Mouse (Mus musculus) skeletal muscle tissue, postnatal 0 days (tissue): ENCODE results near the gene Gm11273. TPM values are rescaled to one million over a fixed set of nuclear protein-coding genes. Genes with fewer than 3 reads are reported as not detected.

Source experiments
- polyA plus RNA-seq: library from polyadenylated mRNA; unstranded; fragments of >200 nt; fragmentation: Nextera tagmentation; extraction: Ambion mirVana; gene quantifications from 2 replicates; pipeline ENCODE4 v1.2.1, GENCODE M21; 2015

Gm11273 gene
- 11.8 and 13.2 TPM in 2 replicates for polyA plus RNA-seq

DNA sequence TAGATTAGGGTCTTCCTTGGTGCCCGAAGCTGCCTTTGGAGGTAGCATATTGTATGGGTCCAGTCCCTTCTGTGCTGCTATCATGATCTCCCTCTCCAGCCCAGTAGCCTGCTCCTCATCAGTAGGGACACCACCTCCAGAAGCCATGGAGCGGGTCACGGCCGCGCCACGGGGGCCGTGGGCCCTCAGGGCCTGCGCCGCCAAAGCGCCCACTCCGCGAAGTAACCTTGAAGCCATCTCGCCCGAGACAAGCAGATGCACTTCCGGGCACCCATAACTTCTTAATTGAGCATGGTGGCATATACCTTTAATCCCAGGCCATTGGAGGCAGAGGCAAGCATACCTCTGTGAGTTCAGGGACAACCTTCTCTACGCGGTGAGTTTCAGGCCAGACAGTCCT is at the start of gene Gm11273:
Gene Gm11273 (minus strand): TSS at position 237 of the 400 bp plus-strand sequence.

GRCm38 (mm10) chr13:21542708-21543107 is 41.5 kb upstream of the Gm11273 start, which contains the start of gene Olfr1366:
Olfr1366 (minus strand) TSS chr13:21542808.

GRCm38 (mm10) chr13:21530781-21531201 is 29.6 kb upstream of the Gm11273 start, which contains the start of gene Zkscan8:
Zkscan8 (minus strand) TSS chr13:21531120.

DNA sequence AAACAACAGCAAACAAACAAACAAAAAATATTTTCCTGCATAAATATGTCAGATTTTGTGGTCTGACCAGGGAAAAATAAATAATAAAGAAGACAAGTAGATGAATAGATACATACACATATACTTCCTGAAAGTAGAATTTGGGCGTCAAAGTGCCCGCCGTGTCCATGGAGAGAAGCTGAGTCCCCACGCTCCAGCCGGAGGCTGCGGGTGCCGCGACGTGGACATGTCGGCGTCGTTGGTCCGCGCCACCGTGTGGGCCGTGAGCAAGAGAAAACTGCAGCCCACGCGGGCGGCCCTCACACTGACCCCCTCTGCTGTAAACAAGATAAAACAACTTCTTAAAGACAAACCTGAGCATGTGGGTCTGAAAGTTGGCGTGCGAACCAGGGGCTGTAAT is 6.1 kb downstream of the Gm11273 start, which contains the start of gene AK157302:
Gene AK157302 (plus strand): TSS at position 144 of the 400 bp plus-strand sequence.

DNA sequence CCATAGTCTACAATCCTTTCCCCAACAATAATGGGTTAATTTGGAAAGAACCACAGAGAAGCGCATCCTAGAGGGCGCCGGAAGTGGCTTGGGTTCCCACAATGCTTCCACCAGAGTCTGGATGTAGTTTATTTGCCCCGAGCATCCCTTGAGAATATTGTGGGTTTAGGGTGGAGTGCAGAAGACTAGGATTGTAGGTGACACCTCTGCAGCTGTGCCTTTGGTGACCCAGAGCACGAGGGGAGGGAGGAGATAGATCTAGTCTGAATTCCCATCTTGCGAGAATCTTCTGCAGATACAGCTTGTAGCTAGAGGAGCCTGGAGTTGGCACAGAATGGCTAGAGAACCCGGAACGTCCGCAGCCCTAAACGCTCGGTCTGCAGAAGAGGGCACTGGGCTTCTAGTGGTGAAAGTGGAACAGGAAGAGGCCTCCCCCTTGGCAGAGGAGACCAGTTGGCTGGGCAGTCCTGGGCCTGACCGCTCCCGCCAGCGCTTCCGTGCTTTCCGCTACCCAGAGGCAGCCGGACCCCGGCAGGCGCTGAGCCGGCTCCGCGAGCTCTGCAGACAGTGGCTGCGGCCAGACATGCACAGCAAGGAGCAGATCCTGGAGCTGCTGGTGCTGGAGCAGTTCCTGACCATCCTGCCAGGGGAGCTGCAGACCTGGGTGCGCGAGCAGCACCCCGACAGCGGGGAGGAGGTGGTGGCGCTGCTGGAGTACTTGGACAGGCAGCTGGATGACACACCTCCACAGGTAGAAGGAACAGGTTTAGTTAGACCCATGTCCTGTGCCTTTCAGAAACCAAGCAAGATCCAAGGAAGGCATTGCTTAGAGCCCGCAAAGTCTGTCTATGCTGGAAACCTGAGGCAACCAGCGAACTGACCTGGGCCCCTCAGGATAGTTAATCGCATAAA is 22.2 kb downstream of the Gm11273 start, which contains the start of the genes Zkscan4 and Gm10065:
Gene Zkscan4 (plus strand): TSS at position 149 of the 912 bp plus-strand sequence.
Gene Gm10065 (minus strand): TSS at position 683 of the 912 bp plus-strand sequence.

GRCm38 (mm10) chr13:21468061-21469019 is 32.9 kb downstream of the Gm11273 start, which contains the start of gene Nkapl:
Nkapl (minus strand) TSS chr13:21468509.

DNA sequence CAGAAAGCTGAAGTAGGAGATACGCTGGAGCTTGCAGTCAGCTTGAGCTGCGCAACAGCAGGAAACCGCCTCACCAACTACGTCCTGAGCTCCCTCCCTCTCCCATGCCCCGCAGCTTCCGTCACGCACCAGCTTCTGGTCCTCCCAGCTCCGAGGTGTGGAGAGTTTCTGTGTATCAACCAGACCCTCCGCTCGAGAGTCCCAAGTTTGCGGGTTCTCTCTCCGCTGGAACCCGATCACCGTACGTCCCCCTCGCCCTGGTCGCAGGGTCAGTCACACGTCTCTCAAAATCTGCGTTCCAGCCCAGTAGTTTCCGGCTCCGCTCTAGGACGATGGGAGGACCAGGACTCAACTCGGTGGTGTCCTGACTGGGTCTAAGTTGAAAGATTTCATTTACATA is 47.8 kb downstream of the Gm11273 start, which contains the start of gene Zscan26:
Gene Zscan26 (minus strand): TSS at position 282 of the 400 bp plus-strand sequence.

Other genes with a start within 250 kb of the Gm11273 start
- not detected in 2 replicates for gene Gpx5, start 208.7 kb downstream of the Gm11273 start, polyA plus RNA-seq
- gene Gpx6, start 189.3 kb downstream of the Gm11273 start, polyA plus RNA-seq, result not detected in 2 replicates
- not detected in 2 replicates for gene Olfr1367, start 154.5 kb downstream of the Gm11273 start, polyA plus RNA-seq
- gene Zscan12, start 138.6 kb downstream of the Gm11273 start, polyA plus RNA-seq, result 6.2 and 6.6 TPM in 2 replicates
- 28.7 and 32.5 TPM in 2 replicates for gene Zkscan3, start 98.7 kb downstream of the Gm11273 start, polyA plus RNA-seq
- gene Pgbd1, start 60.4 kb downstream of the Gm11273 start, polyA plus RNA-seq, result 0.68 and 0.95 TPM in 2 replicates
- gene Zscan26, start 47.7 kb downstream of the Gm11273 start, polyA plus RNA-seq, result 15.1 and 17.5 TPM in 2 replicates
- 1.4 and 1.7 TPM in 2 replicates for gene Nkapl, start 32.9 kb downstream of the Gm11273 start, polyA plus RNA-seq
- 1.5 and 2.0 TPM in 2 replicates for gene Zkscan4, start 22.5 kb downstream of the Gm11273 start, polyA plus RNA-seq
- gene Gm10065, start 22.0 kb downstream of the Gm11273 start, polyA plus RNA-seq, result not detected in 2 replicates
- gene AK157302, start 6.2 kb downstream of the Gm11273 start, polyA plus RNA-seq, result 0.62 and 0.77 TPM in 2 replicates
- 2.4 TPM in 2 replicates for gene Zkscan8, start 29.7 kb upstream of the Gm11273 start, polyA plus RNA-seq
- 0.10 TPM in 1 of 2 replicates, not detected in the other for gene Olfr1366, start 41.4 kb upstream of the Gm11273 start, polyA plus RNA-seq
- gene Olfr1535, start 58.5 kb upstream of the Gm11273 start, polyA plus RNA-seq, result not detected in 2 replicates
- gene Olfr1364, start 80.3 kb upstream of the Gm11273 start, polyA plus RNA-seq, result not detected in 2 replicates
- not detected in 2 replicates for gene Olfr1362, start 112.6 kb upstream of the Gm11273 start, polyA plus RNA-seq
- gene Olfr11, start 141.1 kb upstream of the Gm11273 start, polyA plus RNA-seq, result not detected in 2 replicates
- gene Olfr1361, start 162.0 kb upstream of the Gm11273 start, polyA plus RNA-seq, result not detected in 2 replicates
- gene Olfr1360, start 176.0 kb upstream of the Gm11273 start, polyA plus RNA-seq, result not detected in 2 replicates
- gene Olfr1359, start 196.7 kb upstream of the Gm11273 start, polyA plus RNA-seq, result not detected in 2 replicates
- 0.60 and 0.77 TPM in 2 replicates for gene Hist1h2bl, start 214.7 kb upstream of the Gm11273 start, polyA plus RNA-seq
- gene Hist1h2ai, start 215.0 kb upstream of the Gm11273 start, polyA plus RNA-seq, result 5.6 and 8.3 TPM in 2 replicates
- gene Hist1h3h, start 216.2 kb upstream of the Gm11273 start, polyA plus RNA-seq, result 1.9 and 3.5 TPM in 2 replicates
- 0.33 and 0.82 TPM in 2 replicates for gene Hist1h2bm, start 220.6 kb upstream of the Gm11273 start, polyA plus RNA-seq
- 0.26 and 0.30 TPM in 2 replicates for gene Hist1h4j, start 233.6 kb upstream of the Gm11273 start, polyA plus RNA-seq
- 1.0 TPM in 1 of 2 replicates, not detected in the other for gene Hist1h4k, start 249.1 kb upstream of the Gm11273 start, polyA plus RNA-seq